Mouse (Mus musculus): Measurements from ENCODE around the gene Hist2h2bb. TPM values are rescaled to one million over a fixed set of nuclear protein-coding genes. Genes with fewer than 3 reads are reported as not detected.
A peak's percentile ranks its signal among the peaks of the same experiment; 100 is the strongest.
"Not testable (repeated sequence)": the region's sequence is repeated elsewhere in the genome, so short reads cannot be mapped to it uniquely, and the experiment has no call there.

Hist2h2bb gene
- polyA plus RNA-seq, 1 experiment: 5.4 TPM

- under 1% methylated on average over 40 of the region's 40 CpGs for WGBS
Measured at GRCm38 (mm10) chr3:96262979-96263550, 6.5 kb upstream of the Hist2h2bb start, which contains the start of gene Hist2h4. Gene Hist2h4 (minus strand): TSS chr3:96263311.

DNA sequence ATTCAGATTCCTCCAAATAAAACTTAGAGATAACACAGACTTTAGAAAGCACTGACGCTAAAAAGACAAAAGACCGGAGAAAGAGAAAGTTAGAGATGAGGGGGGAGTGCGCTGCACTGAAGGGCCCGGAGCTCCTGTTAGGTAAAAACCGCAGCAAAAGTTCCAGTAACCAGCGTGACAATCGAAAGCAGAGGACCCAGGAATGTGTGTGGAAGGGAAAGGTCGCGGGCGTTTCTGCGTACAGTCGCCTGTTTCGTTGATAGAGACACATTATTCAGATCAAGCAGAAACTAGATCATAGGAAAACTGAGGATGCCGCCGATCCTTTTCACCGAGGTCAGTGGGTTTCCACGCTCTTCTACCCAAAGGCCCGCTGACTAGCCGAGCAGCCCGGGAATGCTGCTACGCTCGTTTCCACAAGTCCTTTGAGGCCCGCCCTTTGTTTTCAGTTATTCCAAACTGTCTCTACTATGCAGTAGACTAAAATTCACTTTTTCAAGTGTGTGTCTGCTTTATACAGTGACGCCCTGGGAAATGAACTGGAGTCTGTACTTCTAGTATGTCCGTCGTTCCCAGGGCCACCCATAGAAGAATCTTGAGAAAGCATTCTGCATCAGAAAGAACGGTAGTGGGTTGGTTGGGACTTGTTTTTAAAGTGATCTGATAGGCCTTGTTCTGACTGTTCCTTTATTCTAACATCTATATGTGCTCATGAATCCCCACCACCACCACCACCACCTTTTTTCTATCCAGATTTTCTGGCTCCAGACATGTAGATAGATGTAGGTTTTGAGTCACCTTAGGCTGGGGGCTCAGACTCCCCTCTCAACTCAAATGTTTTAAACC, 5.8 kb upstream of the Hist2h2bb start:
- Histone ChIP-seq H3K4me1 (ENCODE audit: control insufficient read depth, insufficient read depth, low read length) (peaks cover 6% of the 10 kb centered on the region; the same call in 1 of the 2 replicates), H3K27me3 (ENCODE audit: control insufficient read depth, insufficient read depth, low read length) (no peaks in the 10 kb centered on the region), H3K4me3 (replicated peaks; ENCODE audit: insufficient read depth, low read depth, low read length) (peak overlapping the region; percentile 53), H3K27ac (ENCODE audit: insufficient read depth, low read length) (peak overlapping the region; percentile 86)
- no peak for TF ChIP-seq CTCF (IDR thresholded peaks at IDR 0.05; ENCODE audit: borderline replicate concordance, insufficient read depth, low read depth, low read length)
- no peak for TF ChIP-seq POLR2A (IDR thresholded peaks at IDR 0.05; ENCODE audit: borderline replicate concordance, insufficient read depth, low read length)
- DNase-seq: peak in 1 of 2 experiments; percentile 70
- 1% methylated on average over 27 of the region's 27 CpGs for WGBS

More at GRCm38 (mm10) chr3:96262979-96263550, 6.5 kb upstream of the Hist2h2bb start, which contains the start of gene Hist2h4:
- Histone ChIP-seq H3K4me1 (ENCODE audit: control insufficient read depth, insufficient read depth, low read length) (peaks cover 6% of the 10 kb centered on the region; the same call in 1 of the 2 replicates), H3K27me3 (ENCODE audit: control insufficient read depth, insufficient read depth, low read length) (no peaks in the 10 kb centered on the region), H3K27ac (ENCODE audit: insufficient read depth, low read length) (peak within 1 kb of the TSS; percentile 91), H3K4me3 (replicated peaks; ENCODE audit: insufficient read depth, low read depth, low read length) (peak within 1 kb of the TSS; percentile 72)
- TF ChIP-seq CTCF (IDR thresholded peaks at IDR 0.05; ENCODE audit: borderline replicate concordance, insufficient read depth, low read depth, low read length) (no peak; the same call in 1 of the 2 replicates), POLR2A (IDR thresholded peaks at IDR 0.05; ENCODE audit: borderline replicate concordance, insufficient read depth, low read length) (peak; percentile 100)
- peak; percentile 98 to 99 for DNase-seq

- DNase-seq: peak in 1 of 2 experiments; percentile 31
- 52% methylated on average over 7 of the region's 7 CpGs for WGBS
- peaks cover 6% of the 10 kb centered on the region; the same call in 1 of the 2 replicates for H3K4me1 ChIP-seq (ENCODE audit: control insufficient read depth, insufficient read depth, low read length)
- H3K27ac ChIP-seq (ENCODE audit: insufficient read depth, low read length): peak overlapping the region; percentile 63; the same call in 1 of the 2 replicates
- no peak overlapping the region for H3K4me3 ChIP-seq (replicated peaks; ENCODE audit: insufficient read depth, low read depth, low read length)
- TF ChIP-seq POLR2A (IDR thresholded peaks at IDR 0.05; ENCODE audit: borderline replicate concordance, insufficient read depth, low read length): no peak
- no peak for TF ChIP-seq CTCF (IDR thresholded peaks at IDR 0.05; ENCODE audit: borderline replicate concordance, insufficient read depth, low read depth, low read length)
- no peaks in the 10 kb centered on the region for H3K27me3 ChIP-seq (ENCODE audit: control insufficient read depth, insufficient read depth, low read length)
Measured at GRCm38 (mm10) chr3:96264404-96264949, 5.1 kb upstream of the Hist2h2bb start.

GRCm38 (mm10) chr3:96266132-96266710, 3.3 kb upstream of the Hist2h2bb start:
- peaks cover 6% of the 10 kb centered on the region; the same call in 1 of the 2 replicates for H3K4me1 ChIP-seq (ENCODE audit: control insufficient read depth, insufficient read depth, low read length)
- WGBS: 93% methylated on average over 8 of the region's 8 CpGs

DNA sequence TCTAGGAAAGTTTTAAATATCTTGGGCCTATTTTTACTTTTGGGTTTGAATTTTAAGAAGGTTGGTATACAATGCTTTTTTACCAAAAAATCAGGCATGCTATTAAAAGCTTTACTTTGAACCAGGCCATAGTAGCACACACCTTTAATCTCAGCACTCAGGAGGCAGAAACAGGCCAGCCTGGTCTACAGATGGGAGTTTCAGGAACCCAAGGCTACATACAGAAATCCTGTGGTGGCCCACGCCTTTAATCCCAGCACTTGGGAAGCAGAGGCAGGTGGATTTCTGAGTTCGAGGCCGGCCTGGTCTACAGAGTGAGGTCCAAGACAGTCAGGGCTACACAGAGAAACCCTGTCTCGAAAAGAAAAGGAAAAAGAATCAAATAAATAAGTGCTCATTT, 2.0 kb upstream of the Hist2h2bb start:
- whole genome bisulfite sequencing: 80% methylated on average over 4 of the region's 4 CpGs
- H3K4me3 ChIP-seq (replicated peaks; ENCODE audit: insufficient read depth, low read depth, low read length): no peak overlapping the region
- H3K27ac ChIP-seq (ENCODE audit: insufficient read depth, low read length): no peak overlapping the region
- DNase-seq: no peak
- H3K27me3 ChIP-seq (ENCODE audit: control insufficient read depth, insufficient read depth, low read length): no peaks in the 10 kb centered on the region
- H3K4me1 ChIP-seq (ENCODE audit: control insufficient read depth, insufficient read depth, low read length): peaks cover 6% of the 10 kb centered on the region; the same call in 1 of the 2 replicates
- TF ChIP-seq POLR2A (IDR thresholded peaks at IDR 0.05; ENCODE audit: borderline replicate concordance, insufficient read depth, low read length) (no peak), CTCF (IDR thresholded peaks at IDR 0.05; ENCODE audit: borderline replicate concordance, insufficient read depth, low read depth, low read length) (no peak)

More at GRCm38 (mm10) chr3:96266132-96266710, 3.3 kb upstream of the Hist2h2bb start:
- Histone ChIP-seq H3K27me3 (ENCODE audit: control insufficient read depth, insufficient read depth, low read length) (no peaks in the 10 kb centered on the region), H3K4me3 (replicated peaks; ENCODE audit: insufficient read depth, low read depth, low read length) (no peak overlapping the region), H3K27ac (ENCODE audit: insufficient read depth, low read length) (no peak overlapping the region)
- no peak for DNase-seq
- TF ChIP-seq CTCF (IDR thresholded peaks at IDR 0.05; ENCODE audit: borderline replicate concordance, insufficient read depth, low read depth, low read length) (no peak), POLR2A (IDR thresholded peaks at IDR 0.05; ENCODE audit: borderline replicate concordance, insufficient read depth, low read length) (no peak)

DNA sequence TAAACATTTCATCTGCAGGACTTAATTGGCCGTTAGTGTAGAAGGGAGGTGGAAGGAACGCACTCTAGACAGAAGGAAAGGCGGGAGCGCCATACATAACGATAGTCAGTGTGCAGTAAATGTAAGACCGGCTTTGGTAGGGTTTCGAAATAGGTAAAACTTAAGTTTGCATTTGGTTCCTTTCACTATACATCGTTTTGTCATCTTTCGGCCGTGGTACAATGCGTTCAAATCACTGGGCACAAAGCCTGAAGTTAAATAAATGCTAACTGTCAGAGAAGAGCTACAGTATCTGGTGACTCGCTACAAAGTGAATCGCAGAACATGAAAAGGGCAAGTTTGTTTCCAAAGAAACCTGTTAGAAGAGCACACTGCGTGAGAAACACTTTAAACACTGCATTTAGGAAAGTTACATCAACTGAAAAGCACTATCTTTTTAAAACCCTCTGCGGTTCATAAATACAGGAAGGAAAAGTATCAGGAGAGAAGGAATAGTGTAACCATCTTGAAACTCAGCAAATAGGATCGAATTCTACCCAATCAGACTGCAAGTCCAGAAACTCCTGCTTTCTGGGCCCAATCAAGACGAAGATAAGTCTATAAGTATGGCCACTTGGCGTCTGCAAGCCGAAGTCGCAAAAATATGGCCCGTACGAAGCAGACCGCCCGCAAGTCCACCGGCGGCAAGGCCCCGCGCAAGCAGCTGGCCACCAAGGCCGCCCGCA, 1.3 kb upstream of the Hist2h2bb start, which contains the start of gene Hist2h3b:
TSS of gene Hist2h3b (plus strand) at position 604 of the 725 bp plus-strand sequence.
- 13% methylated on average over 30 of the region's 30 CpGs for WGBS

GRCm38 (mm10) chr3:96268776-96269378, 675 bp upstream of the Hist2h2bb start:
- H3K4me1 ChIP-seq (ENCODE audit: control insufficient read depth, insufficient read depth, low read length); H3K27me3 ChIP-seq (ENCODE audit: control insufficient read depth, insufficient read depth, low read length): not testable (repeated sequence)
- peak in 1 of 2 experiments; percentile 63 for DNase-seq
- H3K27ac ChIP-seq (ENCODE audit: insufficient read depth, low read length): peak overlapping the region; percentile 93
- peak overlapping the region; percentile 56 for H3K4me3 ChIP-seq (replicated peaks; ENCODE audit: insufficient read depth, low read depth, low read length)
- WGBS: under 1% methylated on average over 17 of the region's 44 CpGs

More for the DNA sequence above, 1.3 kb upstream of the Hist2h2bb start, which contains the start of gene Hist2h3b:
- Histone ChIP-seq H3K27ac (ENCODE audit: insufficient read depth, low read length) (peak within 1 kb of the TSS; percentile 93), H3K27me3 (ENCODE audit: control insufficient read depth, insufficient read depth, low read length) (no peaks in the 10 kb centered on the region), H3K4me1 (ENCODE audit: control insufficient read depth, insufficient read depth, low read length) (peaks cover 6% of the 10 kb centered on the region; the same call in 1 of the 2 replicates), H3K4me3 (replicated peaks; ENCODE audit: insufficient read depth, low read depth, low read length) (peak within 1 kb of the TSS; percentile 70)
- TF ChIP-seq POLR2A (IDR thresholded peaks at IDR 0.05; ENCODE audit: borderline replicate concordance, insufficient read depth, low read length) (peak; percentile 89), CTCF (IDR thresholded peaks at IDR 0.05; ENCODE audit: borderline replicate concordance, insufficient read depth, low read depth, low read length) (no peak)
- DNase-seq: peak; percentile 87 to 89
